Mouse (Mus musculus) right cerebral cortex, postnatal 25 days (tissue): ENCODE results near the gene Krtap4-1.
"Not testable (repeated sequence)": the region's sequence is repeated elsewhere in the genome, so short reads cannot be mapped to it uniquely, and the experiment has no call there.

ENCODE experiments used
- DNase-seq: peaks from one replicate; pipeline ENCODE4 v3.0.0; 2022

The Krtap4-1 gene

DNA sequence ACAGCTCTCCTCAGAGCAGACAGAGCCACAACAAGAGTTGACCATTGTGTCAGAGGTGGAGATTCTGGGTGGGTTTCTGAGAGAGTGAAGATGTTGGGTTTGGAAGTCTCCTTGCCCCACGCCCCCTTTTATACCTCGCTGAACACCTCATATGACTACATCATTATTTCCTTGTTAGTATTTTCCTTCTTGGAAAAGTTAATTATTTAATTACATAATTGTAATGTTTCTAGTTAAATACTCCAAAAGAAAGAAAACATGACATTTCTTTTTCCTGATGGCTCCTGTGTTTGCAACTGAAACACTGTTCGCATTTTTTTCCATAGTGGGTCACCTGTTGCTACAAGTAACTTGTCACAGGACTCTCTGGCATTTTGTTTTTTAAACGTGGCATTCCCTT lies at the start of gene Krtap4-1:
Gene Krtap4-1 (minus strand): TSS at position 101 of the 400 bp plus-strand sequence.
- DNase-seq, result no peak

DNA sequence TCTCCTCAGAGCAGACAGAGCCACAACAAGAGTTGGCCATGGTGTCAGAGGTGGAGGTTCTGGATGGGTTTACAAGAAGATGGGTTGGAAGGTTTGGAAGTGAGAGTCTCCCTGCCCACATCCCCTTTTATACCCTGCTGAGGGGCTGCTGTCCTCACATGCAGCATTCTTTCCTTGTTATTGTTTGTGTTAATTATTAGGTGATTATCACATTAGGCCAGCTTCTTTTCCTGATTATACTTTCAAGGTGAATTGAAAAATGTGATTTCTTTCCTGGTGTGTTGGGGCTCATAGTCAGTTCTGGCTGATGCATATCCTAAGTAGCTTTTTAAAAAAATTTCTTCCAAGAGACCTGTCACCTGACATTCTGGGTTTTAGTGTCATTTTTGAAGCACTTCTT lies 37.8 kb upstream of the Krtap4-1 start, which contains the start of gene Krtap4-6:
Gene Krtap4-6 (minus strand): TSS at position 101 of the 400 bp plus-strand sequence.
- DNase-seq, result no peak

DNA sequence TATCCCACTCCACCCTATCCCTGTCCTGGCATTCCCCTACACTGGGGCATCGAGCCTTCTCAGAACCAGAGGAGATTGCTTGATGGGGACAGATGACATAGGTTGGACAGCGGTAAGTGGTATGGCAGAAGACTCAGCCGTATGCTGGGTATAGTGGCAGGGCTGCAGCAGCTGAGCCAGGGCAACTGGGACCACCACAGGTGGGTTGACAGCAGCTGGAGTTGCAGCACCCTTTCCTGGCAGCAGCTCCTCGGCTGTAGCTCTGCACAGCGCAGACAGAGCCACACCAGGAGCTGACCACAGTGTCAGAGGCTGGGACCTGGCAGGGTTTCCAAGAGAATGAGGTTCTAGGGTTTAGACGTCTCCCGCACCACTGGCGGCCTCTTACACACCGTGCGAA lies 34.8 kb upstream of the Krtap4-1 start:
- DNase-seq, result no peak

DNA sequence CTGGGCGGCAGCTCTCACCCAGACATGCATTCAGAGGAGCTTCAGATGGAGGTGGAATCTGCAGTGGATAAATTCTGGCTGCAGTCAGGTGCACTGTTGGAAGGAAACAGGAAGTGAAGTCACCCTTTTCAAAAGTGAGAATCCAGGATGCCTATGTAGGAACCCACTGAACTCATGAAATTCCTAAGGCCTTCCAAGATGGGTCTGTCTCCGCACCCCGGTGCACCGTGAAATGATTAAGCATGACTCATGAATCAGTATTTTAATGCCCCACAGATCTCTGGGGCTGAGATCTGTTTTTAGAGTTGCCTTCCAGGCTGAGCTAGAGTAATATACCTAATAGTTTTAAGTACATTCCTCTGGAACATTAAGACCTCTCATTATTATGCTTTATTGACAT lies 31.2 kb upstream of the Krtap4-1 start:
- no peak for DNase-seq

DNA sequence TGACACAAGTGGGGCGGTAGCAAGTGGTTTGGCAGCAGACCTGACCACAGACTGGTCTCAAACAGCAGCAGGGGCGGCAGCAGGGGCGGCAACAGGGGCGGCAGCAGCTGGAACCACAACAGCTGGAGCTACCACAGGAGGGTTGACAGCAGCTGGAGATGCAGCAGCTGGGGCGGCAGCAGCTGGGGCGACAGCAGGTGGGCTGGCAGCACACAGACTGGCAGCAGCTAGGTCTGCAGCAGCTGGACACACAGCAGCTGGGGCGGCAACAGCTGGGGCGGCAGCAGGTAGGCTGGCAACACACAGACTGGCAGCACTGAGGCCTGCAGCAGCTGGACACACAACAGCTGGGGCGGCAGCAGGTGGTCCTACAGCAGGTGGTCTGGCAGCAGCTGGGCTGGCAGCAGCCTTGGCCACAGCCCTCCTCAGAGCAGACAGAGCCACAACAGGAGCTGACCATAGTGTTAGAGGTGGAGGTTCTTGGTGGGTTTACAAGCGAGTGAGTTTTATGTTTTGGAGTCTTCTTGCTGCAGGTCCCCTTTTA lies 30.5 kb upstream of the Krtap4-1 start, which contains the start of gene Gm11563:
Gene Gm11563 (minus strand): TSS at position 494 of the 544 bp plus-strand sequence.
- DNase-seq, result not testable (repeated sequence)

DNA sequence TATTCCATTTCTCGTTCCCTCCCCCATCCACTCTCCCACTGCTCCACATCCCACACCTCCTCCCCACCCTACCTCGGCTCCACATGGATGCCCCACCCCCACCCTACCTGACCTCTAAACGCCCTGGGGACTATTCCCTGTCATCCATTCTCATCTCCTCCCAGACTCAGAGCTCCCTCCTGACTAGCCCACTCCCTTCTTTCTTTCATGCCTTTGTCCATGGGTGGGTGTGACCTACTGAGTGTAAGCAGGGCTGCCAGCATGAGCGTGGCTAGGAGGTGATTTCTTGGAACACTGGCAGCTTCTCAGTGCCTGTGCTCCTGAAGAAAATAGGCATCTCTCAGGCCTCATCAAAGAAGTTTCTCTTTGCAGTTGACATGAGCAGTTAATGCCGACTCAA lies 29.0 kb upstream of the Krtap4-1 start:
- DNase-seq, result no peak

DNA sequence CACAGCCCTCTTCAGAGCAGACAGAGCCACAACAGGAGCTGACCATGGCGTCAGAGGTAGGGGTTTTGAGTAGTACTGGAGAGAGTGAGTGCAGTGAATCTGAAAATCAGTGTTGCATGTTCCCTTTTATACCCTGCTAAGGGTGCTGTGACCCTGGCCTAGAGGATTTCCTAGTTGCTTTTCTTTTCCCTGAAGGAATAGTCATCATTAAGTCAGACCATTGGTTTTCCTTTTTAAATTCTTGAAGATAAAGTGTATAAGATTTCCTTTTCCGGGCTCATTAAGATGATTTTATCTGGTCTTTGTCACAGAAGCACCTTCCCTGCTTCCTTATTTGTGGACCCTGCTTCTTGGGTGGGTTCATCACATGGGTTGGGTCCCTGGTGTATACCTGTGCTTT lies 22.1 kb upstream of the Krtap4-1 start, which contains the start of gene Gm11555:
Gene Gm11555 (minus strand): TSS at position 101 of the 400 bp plus-strand sequence.
- no peak for DNase-seq

DNA sequence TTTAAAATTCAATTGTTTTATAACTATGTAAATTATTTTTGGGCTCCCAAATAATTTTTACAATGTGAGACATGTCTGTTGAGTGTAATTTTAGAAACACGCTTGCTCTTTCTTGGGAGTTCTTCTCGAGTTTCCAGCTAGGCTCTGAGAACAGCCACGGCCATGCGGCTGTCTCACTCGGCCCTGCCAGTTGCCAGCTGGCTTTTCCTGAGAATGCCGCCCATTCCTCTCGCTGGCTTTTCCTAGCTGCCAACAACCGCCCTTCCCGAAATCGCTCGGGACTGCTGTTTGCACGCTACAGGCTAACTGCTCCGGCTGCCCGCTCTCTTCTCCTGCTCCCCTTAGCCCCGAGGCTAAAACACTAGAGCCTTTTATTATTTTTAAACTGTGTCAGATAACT lies 18.4 kb upstream of the Krtap4-1 start:
- DNase-seq, result peak; percentile 22

DNA sequence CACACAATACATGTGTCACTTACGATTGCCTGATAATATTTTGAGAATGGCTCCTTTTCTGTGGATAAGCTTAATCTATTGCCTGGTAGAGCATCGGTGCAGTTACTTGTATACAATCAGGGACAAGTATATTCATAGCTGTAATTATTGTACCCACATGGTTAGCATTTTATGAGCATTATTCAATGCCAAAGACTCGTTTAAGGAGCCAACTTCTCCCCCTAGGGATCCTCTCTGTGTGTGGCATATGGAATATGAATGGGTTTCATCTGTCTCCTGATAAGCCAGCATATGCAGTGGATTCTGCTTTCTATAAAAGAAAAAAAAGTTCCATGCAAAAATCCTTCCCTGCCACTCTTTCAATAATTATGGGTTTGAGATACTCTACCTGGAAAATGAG lies 16.3 kb upstream of the Krtap4-1 start:
- DNase-seq, result no peak

DNA sequence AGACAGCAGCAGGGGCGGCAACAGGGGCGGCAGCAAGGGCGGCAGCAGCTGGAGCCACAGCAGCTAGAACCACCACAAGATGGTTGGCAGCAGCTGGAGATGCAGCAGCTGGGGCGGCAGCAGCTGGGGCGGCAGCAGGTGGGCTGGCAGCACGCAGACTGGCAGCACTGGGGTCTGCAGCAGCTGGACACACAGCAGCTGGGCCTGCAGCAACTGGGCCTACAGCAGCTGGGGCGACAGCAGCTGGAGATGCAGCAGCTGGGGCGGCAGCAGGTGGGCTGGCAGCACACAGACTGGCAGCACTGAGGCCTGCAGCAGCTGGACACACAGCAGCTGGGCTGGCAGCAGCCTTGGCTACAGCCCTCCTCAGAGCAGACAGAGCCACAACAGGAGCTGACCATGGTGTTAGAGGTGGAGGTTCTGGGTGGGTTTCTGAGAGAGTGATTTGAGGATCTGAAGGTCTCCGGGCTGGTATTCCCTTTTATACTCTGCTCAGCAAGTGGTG lies 15.6 kb upstream of the Krtap4-1 start, which contains the start of gene Krtap4-7:
Gene Krtap4-7 (minus strand): TSS at position 455 of the 505 bp plus-strand sequence.
- DNase-seq, result not testable (repeated sequence)

DNA sequence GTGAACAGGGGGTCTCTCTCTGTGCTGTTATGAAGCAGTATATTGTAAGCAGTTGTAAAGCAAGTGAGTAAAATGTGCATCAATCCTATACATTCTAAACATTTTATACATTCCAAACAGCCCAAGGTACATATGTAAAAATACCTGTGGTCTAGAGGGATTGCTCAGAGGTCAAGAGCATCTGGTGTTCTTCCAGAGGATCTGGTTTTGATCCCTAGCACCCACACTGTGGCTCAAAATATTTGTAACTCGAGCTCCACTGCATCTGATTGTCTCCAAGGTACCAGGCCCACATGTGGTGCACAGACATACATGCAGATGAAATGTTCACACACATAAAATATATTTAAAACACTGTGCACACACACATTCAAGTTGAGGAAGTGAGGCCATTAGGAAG lies 12.9 kb upstream of the Krtap4-1 start:
- no peak for DNase-seq

DNA sequence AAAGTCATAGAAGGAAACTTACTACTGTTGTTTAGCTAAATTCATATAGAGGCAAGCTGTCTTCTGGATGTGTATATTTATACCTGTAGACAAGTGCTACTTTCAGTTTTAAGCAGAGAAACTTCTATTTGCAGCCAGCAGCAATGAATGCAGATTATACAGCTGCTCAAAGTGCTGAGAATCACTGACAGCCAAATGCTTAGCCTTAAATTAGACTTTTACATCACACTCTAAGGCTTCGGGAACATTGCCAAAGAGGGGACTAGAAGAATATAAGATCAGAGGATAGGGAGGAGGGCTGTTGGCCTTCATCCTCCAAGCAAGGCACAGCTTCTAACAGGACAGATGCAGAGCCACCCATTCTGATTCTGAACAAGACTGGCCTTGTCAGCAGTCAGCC lies 9.0 kb upstream of the Krtap4-1 start:
- DNase-seq, result no peak

DNA sequence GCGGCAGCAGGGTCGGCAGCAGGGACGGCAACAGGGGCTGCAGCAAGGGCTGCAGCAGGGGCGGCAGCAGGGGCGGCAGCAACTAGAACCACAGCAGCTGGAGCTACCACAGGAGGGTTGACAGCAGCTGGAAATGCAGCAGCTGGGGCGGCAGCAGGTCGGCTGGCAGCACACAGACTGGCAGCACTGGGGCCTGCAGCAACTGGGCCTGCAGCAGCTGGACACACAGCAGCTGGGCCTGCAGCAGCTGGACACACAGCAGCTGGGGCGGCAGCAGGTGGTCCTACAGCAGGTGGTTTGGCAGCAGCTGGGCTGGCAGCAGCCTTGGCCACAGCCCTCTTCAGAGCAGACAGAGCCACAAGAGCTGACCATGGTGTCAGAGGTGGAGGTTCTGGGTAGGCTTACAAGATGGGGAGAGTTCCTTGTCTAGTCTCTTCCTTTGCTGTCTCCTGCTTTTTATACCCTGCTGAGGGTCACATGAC lies 6.7 kb upstream of the Krtap4-1 start, which contains the start of gene Krtap4-2:
Gene Krtap4-2 (minus strand): TSS at position 432 of the 482 bp plus-strand sequence.
- no peak for DNase-seq

DNA sequence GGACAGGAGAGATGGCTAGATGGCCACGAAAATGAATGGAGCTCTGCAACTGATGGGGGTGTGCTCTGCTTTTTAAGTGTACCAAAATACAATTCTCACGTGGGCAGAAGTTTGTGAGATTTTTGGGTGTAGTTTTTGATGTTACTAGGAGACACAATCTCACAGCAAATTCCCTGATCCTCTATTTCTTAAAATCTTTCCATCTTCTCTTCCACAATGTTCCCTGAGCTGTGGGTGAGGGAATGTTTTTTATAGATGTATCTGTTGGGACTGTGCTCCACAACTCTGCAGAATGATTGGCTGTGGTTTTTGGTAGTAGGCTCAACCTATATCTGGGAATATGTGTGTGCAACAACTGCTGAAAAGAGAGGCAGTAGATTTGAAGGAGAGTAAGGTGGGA lies 5.3 kb upstream of the Krtap4-1 start:
- no peak for DNase-seq

DNA sequence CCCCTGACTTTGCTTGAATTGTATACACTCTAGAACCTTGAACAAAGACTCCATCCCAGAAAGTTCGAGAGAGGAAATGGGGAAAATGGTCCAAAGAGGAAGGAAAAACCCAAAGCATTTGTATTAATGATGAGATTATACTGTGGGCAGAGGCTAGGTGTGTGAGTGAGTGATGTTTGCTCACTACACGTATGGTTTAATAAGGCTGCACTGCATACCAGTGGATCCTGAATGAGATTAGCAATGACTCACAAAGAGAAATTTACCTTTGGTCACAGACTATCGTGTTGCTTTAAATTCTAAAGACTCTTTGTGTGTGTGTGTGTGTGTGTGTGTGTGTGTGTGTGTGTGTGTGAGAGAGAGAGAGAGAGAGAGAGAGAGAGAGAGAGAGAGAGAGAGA lies 2.9 kb upstream of the Krtap4-1 start:
- DNase-seq, result no peak

DNA sequence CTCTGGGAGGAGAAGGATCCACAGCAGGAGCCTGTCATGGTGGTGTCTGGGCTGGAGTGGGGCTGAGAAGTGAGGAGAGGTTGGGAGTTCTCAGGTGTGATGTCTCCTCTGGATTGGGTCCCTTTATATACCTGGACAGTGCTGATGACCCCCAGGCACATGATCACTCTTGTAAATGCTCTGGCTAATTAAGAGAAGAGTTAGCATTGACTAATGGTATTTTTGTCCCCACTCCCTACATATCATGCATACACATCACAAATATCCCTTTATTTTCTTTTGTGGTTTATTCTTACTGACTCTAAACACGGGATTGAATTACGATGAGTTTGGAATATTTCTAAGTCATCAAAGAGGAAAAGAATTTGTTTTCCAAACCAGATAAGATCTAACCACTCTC lies 7.7 kb downstream of the Krtap4-1 start, which contains the start of gene Gm11562:
Gene Gm11562 (minus strand): TSS at position 101 of the 400 bp plus-strand sequence.
- no peak for DNase-seq

DNA sequence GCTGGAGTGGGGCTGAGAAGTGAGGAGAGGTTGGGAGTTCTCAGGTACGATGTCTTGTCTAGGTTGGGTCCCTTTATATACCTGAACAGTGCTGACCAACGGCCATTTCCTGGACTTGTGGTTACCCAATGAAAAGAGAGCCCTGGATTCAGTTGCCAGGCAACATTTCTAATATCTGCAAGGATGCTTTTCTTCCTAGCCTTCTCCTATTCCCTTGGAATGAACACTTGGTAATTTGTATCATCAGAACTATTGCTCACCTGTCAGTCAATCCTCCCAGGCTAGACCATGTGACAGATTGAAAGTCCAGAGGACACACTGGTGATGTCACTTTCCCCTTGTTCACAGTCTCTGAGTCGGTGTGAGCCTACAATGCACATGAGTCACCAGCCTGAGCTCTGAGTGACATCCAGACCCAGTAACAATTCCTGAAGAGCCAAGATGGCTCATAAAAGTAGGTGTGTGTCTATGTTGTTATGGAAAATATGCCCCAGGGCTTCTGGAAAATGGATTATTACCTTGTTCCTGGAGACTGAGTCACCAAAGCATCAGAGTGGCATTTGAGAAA lies 13.2 kb downstream of the Krtap4-1 start, which contains the start of gene Krtap2-4:
Gene Krtap2-4 (minus strand): TSS at position 51 of the 568 bp plus-strand sequence.
- DNase-seq, result no peak

DNA sequence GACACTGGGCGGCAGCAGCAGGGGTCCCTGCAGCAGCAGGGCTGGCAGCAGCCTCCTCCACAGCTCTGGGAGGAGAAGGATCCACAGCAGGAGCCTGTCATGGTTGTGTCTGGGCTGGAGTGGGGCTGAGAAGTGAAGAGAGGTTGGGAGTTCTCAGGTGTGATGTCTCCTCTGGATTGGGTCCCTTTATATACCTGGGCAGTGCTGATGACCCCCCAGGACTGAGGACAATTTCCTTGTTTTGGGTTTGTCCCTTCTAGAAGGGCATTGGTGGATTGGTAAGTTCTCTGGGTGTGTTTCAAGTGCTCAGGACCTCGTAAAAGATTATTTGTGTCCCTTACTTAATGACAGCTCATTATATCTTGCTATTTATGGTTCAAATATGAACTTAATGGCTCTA lies 17.9 kb downstream of the Krtap4-1 start, which contains the start of gene Gm11937:
Gene Gm11937 (minus strand): TSS at position 101 of the 400 bp plus-strand sequence.
- DNase-seq, result not testable (repeated sequence)

DNA sequence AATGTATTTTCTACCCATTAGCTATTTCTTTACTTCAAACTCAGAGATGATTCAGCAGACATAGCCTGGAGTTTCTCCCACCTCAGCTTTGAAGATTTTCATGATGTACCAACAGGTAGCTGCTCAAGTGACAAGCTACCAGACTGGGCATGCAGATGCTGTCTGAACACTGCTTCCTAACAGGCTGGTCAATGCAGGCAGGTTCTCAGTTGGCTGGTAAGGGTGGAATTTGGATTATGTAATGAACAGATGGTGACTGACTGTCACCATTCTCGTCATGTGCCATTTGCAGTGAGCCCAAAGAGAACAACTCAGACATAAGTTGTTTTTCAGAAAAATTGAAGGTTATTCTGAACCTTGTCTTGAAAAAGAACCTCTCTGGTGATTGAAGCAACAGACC lies 18.9 kb downstream of the Krtap4-1 start:
- DNase-seq, result peak; percentile 20

DNA sequence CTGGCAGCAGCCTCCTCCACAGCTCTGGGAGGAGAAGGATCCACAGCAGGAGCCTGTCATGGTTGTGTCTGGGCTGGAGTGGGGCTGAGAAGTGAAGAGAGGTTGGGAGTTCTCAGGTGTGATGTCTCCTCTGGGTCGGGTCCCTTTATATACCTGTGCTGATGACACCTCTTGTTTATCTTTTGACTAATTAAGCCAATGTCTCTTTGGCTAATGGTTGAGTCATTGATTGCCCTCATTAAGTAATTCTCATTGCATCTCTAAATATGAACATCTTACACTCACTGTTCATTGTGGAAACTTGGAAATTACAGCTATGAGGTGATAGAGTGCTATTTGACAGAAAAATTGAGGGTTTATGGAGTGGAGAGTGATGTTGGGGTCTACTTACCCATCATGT lies 24.8 kb downstream of the Krtap4-1 start, which contains the start of gene Gm11938:
Gene Gm11938 (minus strand): TSS at position 101 of the 400 bp plus-strand sequence.
- DNase-seq, result not testable (repeated sequence)

DNA sequence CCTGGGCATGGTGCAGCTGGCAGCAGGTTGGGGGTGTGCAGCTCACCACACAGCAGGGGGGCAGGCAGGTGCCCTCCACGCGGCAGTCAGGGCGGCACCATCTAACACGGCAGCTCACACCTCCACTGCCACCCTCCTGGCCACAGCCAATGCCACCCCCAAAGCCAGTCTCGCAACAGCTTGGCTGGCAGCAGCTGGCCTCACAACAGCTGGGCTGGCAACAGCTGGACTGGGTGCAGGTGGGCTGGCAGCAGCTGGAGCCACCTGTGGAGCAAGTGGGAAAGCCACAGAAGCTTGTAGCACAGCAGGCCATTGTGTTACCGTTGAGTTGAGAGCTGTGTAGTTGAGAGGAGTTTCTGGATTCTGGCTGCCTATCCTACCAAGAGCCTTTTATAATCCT lies 30.3 kb downstream of the Krtap4-1 start, which contains the start of gene Krtap9-3:
Gene Krtap9-3 (minus strand): TSS at position 364 of the 400 bp plus-strand sequence.
- DNase-seq, result not testable (repeated sequence)

DNA sequence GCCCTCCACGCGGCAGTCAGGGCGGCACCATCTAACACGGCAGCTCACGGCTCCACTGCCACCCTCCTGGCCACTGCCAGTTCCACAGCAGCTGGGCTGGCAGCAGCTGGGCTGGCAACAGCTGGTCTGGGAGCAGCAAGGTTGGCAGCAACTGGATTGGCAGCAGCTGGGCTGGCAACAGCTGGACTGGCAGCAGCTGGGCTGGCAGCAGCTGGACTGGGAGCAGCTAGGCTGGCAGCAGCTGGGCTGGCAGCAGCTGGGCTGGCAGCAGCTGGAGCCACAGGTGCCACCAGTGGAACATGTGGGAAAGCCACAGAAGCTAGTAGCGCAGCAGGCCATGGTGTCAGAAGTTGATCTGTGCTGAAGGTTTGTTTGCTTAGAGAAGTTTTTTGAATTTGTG lies 37.1 kb downstream of the Krtap4-1 start, which contains the start of gene Krtap1-3:
Gene Krtap1-3 (minus strand): TSS at position 359 of the 400 bp plus-strand sequence.
- DNase-seq, result no peak

DNA sequence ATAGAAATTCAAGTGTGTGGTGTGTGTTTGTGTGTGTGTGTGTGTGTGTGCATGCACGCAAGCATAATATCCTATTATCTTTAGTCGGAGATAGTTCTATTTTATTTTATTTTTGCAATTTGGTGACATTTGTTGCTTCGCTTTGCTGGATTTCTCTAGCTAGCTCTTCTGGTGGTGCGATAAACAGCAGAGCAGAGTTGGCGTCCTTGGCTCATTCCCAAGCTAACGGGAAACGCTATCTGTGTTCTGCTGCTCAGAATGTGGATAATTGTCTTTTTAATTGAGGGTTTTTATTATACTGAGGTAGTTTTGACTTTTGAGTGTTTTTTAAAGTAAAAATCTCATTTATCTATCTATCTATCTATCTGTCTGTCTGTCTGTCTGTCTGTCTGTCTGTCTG lies 42.9 kb downstream of the Krtap4-1 start:
- DNase-seq, result no peak
